Mouse (Mus musculus) heart, adult 2 months (tissue): ENCODE data around the gene Senp3. TPM values are rescaled to one million over a fixed set of nuclear protein-coding genes. Genes with fewer than 3 reads are reported as not detected.

Source experiments
- DNase-seq, 2 experiments: peaks; one replicate each; pipeline ENCODE4 v3.0.0; 2021
- H3K27ac ChIP-seq: fragments of 200-600 bp; 2 replicates; pipeline ENCODE4 v1.8.1; 2022
- H3K27me3 ChIP-seq: fragments of 200-500 bp; 2 replicates; pipeline ENCODE4 v1.6.1; 2012; ENCODE audit warnings: mild to moderate bottlenecking, low read length, inconsistent platforms, mixed read lengths; ENCODE audit not compliant: control insufficient read depth, insufficient read depth
- H3K36me3 ChIP-seq: fragments of 200-500 bp; 2 replicates; pipeline ENCODE4 v1.6.1; 2012; ENCODE audit warnings: low read length, inconsistent platforms; ENCODE audit not compliant: control insufficient read depth, insufficient read depth
- H3K4me1 ChIP-seq: fragments of 200-500 bp; 2 replicates; pipeline ENCODE4 v1.6.1; 2011; ENCODE audit warnings: low read length; ENCODE audit not compliant: control insufficient read depth, insufficient read depth
- H3K4me3 ChIP-seq: fragments of 200-600 bp; 2 replicates; pipeline ENCODE4 v1.8.1; 2022
- H3K79me2 ChIP-seq: fragments of 200-500 bp; replicated peaks from 2 replicates; pipeline ENCODE4 v1.6.1; 2012; ENCODE audit warnings: mild to moderate bottlenecking, inconsistent platforms, low read length, moderate library complexity, mixed read lengths; ENCODE audit not compliant: control insufficient read depth, insufficient read depth
- H3K9ac ChIP-seq: fragments of 200-500 bp; 2 replicates; pipeline ENCODE4 v1.6.1; 2012; ENCODE audit warnings: low read depth, mild to moderate bottlenecking, control low read depth, inconsistent platforms, low read length, mixed read lengths
- CTCF ChIP-seq: fragments of 200-600 bp; IDR thresholded peaks from 2 replicates; pipeline ENCODE4 v1.8.1; 2022; ENCODE audit warnings: antibody characterized with exemption, mild to moderate bottlenecking, moderate library complexity
- EP300 ChIP-seq: fragments of 200-500 bp; IDR thresholded peaks from 2 replicates; pipeline ENCODE4 v1.6.1; 2011; ENCODE audit warnings: low read depth, low read length, control low read depth; ENCODE audit not compliant: insufficient read depth
- POLR2A ChIP-seq: fragments of 200-500 bp; IDR thresholded peaks from 2 replicates; pipeline ENCODE4 v1.6.1; 2011; ENCODE audit warnings: mild to moderate bottlenecking, low read depth, low read length, control low read depth; ENCODE audit not compliant: insufficient read depth
- WGBS: fragments of 180-500 bp; shearing (Covaris S2); methylation state at CpG from one replicate; pipeline ENCODE4 v1.1.7; 2018; 5-methylcytosine and 5-hydroxymethylcytosine counted together
- intact Hi-C: fragments of 180-260 bp; cut with DNase I; formaldehyde crosslinking; loops from one replicate; pipeline ENCODE4 v1.15.1; 2025
- polyA plus RNA-seq: library from polyadenylated mRNA; depleted of rRNA; stranded (reverse); fragments of >200 nt; gene quantifications from 2 replicates; pipeline ENCODE4 v1.2.3, GENCODE M21; 2012
- total RNA-seq, 2 experiments: library from RNA; stranded (reverse); gene quantifications; 2 replicates each; pipeline ENCODE4 v1.2.3; 2021

The Senp3 gene
- total and polyA plus RNA-seq, 3 experiments: 31.1 to 35.1 (median 33.2) TPM

DNA sequence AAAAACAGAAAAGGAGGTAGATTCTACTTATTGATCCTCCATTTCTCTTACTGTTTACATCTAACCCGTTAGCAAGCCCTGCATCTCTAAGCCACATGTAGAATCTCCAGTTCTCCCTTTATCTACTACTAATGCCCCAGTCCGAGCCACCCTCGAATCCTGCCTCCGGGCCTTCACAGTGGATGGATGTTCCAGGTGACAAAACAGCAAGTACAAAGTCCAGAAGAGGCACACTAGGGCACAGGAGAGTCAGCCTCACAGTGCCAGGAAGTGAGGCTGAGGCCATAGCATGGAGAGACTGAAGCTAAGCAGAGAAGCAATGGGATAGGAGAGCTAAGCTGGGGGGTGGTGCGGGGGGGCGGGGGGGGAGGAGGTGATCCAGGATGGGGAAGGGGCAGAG, 11.0 kb upstream of the Senp3 start:
- 0 out of 2 replicates have a peak overlapping the region, but pooled peaks have one; percentile 20 for H3K27ac ChIP-seq
- no peak overlapping the region for H3K4me3 ChIP-seq
- no peaks in the 10 kb centered on the region for H3K27me3 ChIP-seq
- TF ChIP-seq POLR2A (no peak), CTCF (no peak), EP300 (no peak)
- no peak for DNase-seq
- WGBS: 77% methylated on average over 6 of the region's 6 CpGs
- intact Hi-C loops: no loop called here
- H3K79me2 ChIP-seq: no peaks in the 10 kb centered on the region
- no peaks in the 10 kb centered on the region for H3K36me3 ChIP-seq
- H3K9ac ChIP-seq: no peak overlapping the region
- H3K4me1 ChIP-seq: peaks cover 9% of the 10 kb centered on the region

DNA sequence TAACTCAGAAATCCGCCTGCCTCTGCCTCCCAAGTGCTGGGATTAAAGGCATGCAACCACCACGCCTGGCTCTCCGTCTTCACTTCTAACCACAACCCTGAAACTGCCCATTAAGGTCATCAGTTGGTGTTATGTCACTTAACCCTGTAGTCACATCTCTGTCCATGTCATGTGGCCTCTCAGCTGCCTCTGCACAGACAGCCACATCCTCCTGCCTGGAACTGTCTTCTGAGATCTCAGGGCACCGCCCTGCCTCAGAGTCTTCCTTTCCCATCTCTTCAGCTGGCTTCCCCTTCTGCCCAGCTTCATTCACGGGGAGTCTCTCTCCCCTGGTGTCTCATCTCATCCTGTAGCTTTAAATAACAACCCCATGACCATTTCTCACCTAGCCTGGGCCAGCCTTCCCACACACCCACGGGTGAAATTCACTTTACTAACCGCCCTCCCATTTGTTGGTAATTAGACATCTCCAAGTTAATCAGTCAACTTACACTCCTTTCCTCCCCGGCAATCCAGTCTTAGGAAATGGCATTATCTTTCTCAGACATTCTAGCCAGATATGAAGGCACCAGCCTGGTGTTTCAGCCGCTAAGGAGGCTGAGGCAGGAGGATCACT, 10.4 kb upstream of the Senp3 start:
- peak in 1 of 2 experiments; percentile 52 for DNase-seq
- Histone ChIP-seq H3K27ac (no peak overlapping the region), H3K79me2 (no peaks in the 10 kb centered on the region), H3K9ac (no peak overlapping the region), H3K36me3 (no peaks in the 10 kb centered on the region), H3K4me3 (no peak overlapping the region), H3K27me3 (no peaks in the 10 kb centered on the region), H3K4me1 (peaks cover 9% of the 10 kb centered on the region)
- intact Hi-C loops: no loop called here
- 0 out of 2 replicates have a peak, but pooled peaks have one; percentile 16 for TF ChIP-seq POLR2A
- TF ChIP-seq CTCF: no peak
- TF ChIP-seq EP300: no peak
- 71% methylated on average over 9 of the region's 9 CpGs for WGBS

DNA sequence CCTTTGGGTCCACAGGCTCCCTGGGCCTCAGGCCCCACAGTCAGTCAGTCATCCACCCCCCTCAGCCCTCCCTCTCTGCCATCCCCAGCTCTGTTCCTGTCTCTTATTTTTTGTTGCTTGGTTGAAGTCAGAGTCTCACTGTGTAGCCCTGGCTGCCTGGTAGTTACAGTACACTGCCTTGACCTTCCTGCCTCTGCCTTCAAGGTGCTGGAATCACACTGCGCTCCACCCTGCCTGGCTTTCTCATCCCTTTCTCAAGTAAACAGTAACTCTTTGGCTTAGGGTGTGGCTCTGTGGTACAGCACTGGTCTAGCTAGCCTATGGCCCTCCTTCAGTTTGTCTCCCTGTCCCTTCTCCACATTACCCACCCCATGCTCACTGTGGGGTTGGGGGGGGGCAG, 8.0 kb upstream of the Senp3 start:
- no peak for DNase-seq
- WGBS: 96% methylated on average over 1 of the region's 1 CpGs
- Histone ChIP-seq H3K4me1 (peaks cover 20% of the 10 kb centered on the region), H3K9ac (no peak overlapping the region), H3K27ac (no peak overlapping the region; the same call in 1 of the 2 replicates), H3K79me2 (no peaks in the 10 kb centered on the region), H3K27me3 (no peaks in the 10 kb centered on the region), H3K36me3 (no peaks in the 10 kb centered on the region), H3K4me3 (no peak overlapping the region)
- TF ChIP-seq EP300 (no peak), CTCF (no peak), POLR2A (0 out of 2 replicates have a peak, but pooled peaks have one; percentile 5)
- intact Hi-C loops: no loop called here

DNA sequence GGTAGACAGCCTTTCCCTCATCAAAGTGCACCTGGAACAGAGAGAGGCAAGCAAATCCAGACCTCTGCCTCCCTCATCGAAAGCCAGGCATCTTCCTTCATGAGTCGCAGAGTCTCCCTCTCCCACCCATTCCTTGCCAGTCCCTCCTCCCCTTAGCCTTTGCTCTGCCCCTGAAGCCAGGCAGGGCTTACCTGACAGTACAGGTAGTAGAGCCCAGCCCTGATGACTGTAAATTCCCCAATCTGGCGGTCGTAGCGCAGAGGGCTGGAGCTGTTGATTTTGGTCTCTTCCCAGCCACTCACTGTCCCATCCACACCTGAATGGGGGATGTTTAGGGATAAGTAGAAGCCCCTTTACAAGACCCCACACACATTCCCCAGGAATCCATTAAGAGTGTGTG, 5.2 kb upstream of the Senp3 start:
- Histone ChIP-seq H3K4me1 (peaks cover 18% of the 10 kb centered on the region), H3K79me2 (no peaks in the 10 kb centered on the region), H3K36me3 (no peaks in the 10 kb centered on the region), H3K27me3 (no peaks in the 10 kb centered on the region), H3K27ac (peak overlapping the region; percentile 98), H3K9ac (no peak overlapping the region), H3K4me3 (no peak overlapping the region)
- intact Hi-C loops: no loop called here
- DNase-seq: no peak
- WGBS: 62% methylated on average over 5 of the region's 5 CpGs
- TF ChIP-seq POLR2A (no peak), EP300 (no peak), CTCF (no peak)

DNA sequence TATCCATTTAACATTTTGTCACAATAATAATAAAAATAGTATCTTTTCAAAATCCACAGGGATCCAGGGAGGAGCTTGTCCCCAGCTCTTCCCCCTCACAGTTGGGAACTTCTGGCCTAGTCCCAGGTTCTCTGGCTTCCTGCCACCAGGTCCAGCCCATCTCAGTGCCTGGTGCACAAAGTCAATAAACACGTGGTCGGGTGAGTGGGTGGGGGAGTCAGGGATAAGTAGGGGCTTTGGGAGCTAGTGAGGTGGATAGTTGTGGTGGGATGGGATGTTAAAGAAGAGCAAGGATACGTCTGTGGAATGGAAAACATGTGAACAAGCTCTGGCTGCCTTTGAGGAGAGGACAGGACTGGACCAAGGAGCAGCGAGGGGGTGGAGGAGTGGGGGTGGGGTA, 4.5 kb upstream of the Senp3 start:
- peak overlapping the region; percentile 98 for H3K27ac ChIP-seq
- no peak overlapping the region for H3K9ac ChIP-seq

DNA sequence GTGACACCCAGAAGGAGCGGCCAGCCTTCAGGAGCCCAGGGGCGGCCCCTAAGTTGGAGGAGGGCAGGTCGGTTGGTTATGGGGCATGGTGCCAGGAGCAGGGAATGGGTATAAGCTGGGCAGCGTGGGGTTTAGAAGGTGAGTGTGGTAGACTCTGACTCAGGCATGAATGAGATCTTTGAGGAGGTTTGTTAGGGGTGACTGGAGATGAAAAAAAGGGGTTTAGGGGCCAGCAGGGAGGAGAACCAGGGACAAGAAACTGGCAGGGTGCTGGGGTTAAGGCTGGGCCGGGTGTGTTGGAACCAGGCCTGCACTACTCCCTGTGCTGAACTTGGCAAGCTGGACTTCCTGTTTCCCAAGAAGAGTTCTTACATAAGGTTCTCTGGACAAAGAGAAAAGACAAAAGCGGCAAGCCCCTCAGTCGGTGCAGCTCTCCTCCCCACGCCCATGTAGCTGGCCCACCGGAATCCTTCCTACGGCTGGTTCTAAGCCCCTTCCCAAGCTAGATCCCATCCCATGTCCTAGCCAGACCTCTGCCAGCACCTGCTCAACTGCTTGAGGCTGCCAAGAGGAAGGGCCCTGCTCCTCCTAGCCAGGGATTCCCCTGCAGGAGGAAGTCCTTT, 3.8 kb upstream of the Senp3 start, which contains the start of gene Tnfsf13:
Gene Tnfsf13 (minus strand): TSS at position 259 of the 623 bp plus-strand sequence.
- no peaks in the 10 kb centered on the region for H3K36me3 ChIP-seq
- H3K9ac ChIP-seq: peak within 1 kb of the TSS; percentile 79
- no peaks in the 10 kb centered on the region for H3K27me3 ChIP-seq
- H3K4me3 ChIP-seq: peak within 1 kb of the TSS; percentile 54
- peak within 1 kb of the TSS; percentile 98 for H3K27ac ChIP-seq
- peaks cover 18% of the 10 kb centered on the region for H3K4me1 ChIP-seq
- intact Hi-C loops: loop anchor here (1.0 kb wide), 1 partner anchor 73 kb away; the partner anchor contains the start of gene Polr2a
- peak; percentile 83 to 92 for DNase-seq
- 5% methylated on average over 10 of the region's 10 CpGs for WGBS
- TF ChIP-seq EP300 (peak; percentile 93), CTCF (no peak), POLR2A (peak; percentile 99)
- no peaks in the 10 kb centered on the region for H3K79me2 ChIP-seq

More for the DNA sequence above, 4.5 kb upstream of the Senp3 start:
- 16% methylated on average over 4 of the region's 4 CpGs for WGBS
- peak; percentile 86 to 88 for DNase-seq
- intact Hi-C loops: loop anchor here (1.0 kb wide), 1 partner anchor 72 kb away; the partner anchor contains the start of gene Polr2a
- Histone ChIP-seq H3K79me2 (no peaks in the 10 kb centered on the region), H3K27me3 (no peaks in the 10 kb centered on the region), H3K36me3 (no peaks in the 10 kb centered on the region), H3K4me3 (peak overlapping the region; percentile 54), H3K4me1 (peaks cover 18% of the 10 kb centered on the region)
- no peak for TF ChIP-seq EP300
- no peak; the same call in 1 of the 2 replicates for TF ChIP-seq POLR2A
- TF ChIP-seq CTCF: no peak
